Mouse (Mus musculus) thymus, adult 2 months (tissue): ENCODE data around the gene 1700008O03Rik. TPM values are rescaled to one million over a fixed set of nuclear protein-coding genes. Genes with fewer than 3 reads are reported as not detected.

ENCODE experiments used
- DNase-seq: peaks from one replicate; pipeline ENCODE4 v3.0.0; 2021
- H3K27ac ChIP-seq: fragments of 200-500 bp; 2 replicates; pipeline ENCODE4 v1.5.1; 2012; ENCODE audit warnings: low read length, control low read depth; ENCODE audit not compliant: control insufficient read depth, insufficient read depth
- H3K27me3 ChIP-seq: fragments of 200-500 bp; 2 replicates; pipeline ENCODE4 v1.6.1; 2012; ENCODE audit warnings: mild to moderate bottlenecking, low read length, moderate library complexity, mixed read lengths; ENCODE audit not compliant: control insufficient read depth, insufficient read depth
- H3K36me3 ChIP-seq: fragments of 200-500 bp; 2 replicates; pipeline ENCODE4 v1.6.1; 2012; ENCODE audit warnings: mild to moderate bottlenecking, low read length, moderate library complexity; ENCODE audit not compliant: control insufficient read depth, insufficient read depth
- H3K4me1 ChIP-seq: fragments of 200-500 bp; replicated peaks from 2 replicates; pipeline ENCODE4 v1.6.1; 2012; ENCODE audit warnings: low read length; ENCODE audit not compliant: control insufficient read depth, insufficient read depth
- H3K4me3 ChIP-seq: fragments of 200-500 bp; 2 replicates; pipeline ENCODE4 v1.5.1; 2012; ENCODE audit warnings: mild to moderate bottlenecking, low read length, control low read depth, moderate library complexity; ENCODE audit not compliant: control insufficient read depth, insufficient read depth
- CTCF ChIP-seq: fragments of 200-500 bp; IDR thresholded peaks from 2 replicates; pipeline ENCODE4 v1.5.1; 2012; ENCODE audit warnings: mild to moderate bottlenecking, control low read depth, low read length, moderate library complexity, borderline replicate concordance; ENCODE audit not compliant: control insufficient read depth, poor library complexity, insufficient read depth; ENCODE audit errors: extremely low read depth
- POLR2A ChIP-seq: fragments of 200-500 bp; IDR thresholded peaks from 2 replicates; pipeline ENCODE4 v1.6.1; 2012; ENCODE audit warnings: mild to moderate bottlenecking, low read length, control low read depth, moderate library complexity; ENCODE audit not compliant: control insufficient read depth, poor library complexity, insufficient read depth; ENCODE audit errors: extremely low read depth
- WGBS: fragments of 180-500 bp; shearing (Covaris S2); methylation state at CpG from one replicate; pipeline ENCODE4 v1.1.7; 2018; 5-methylcytosine and 5-hydroxymethylcytosine counted together
- polyA plus RNA-seq: library from polyadenylated mRNA; depleted of rRNA; stranded (reverse); fragments of >200 nt; gene quantifications from 2 replicates; pipeline ENCODE4 v1.2.3, GENCODE M21; 2012

Gene 1700008O03Rik
- polyA plus RNA-seq, 1 experiment, result 2.1 TPM

DNA sequence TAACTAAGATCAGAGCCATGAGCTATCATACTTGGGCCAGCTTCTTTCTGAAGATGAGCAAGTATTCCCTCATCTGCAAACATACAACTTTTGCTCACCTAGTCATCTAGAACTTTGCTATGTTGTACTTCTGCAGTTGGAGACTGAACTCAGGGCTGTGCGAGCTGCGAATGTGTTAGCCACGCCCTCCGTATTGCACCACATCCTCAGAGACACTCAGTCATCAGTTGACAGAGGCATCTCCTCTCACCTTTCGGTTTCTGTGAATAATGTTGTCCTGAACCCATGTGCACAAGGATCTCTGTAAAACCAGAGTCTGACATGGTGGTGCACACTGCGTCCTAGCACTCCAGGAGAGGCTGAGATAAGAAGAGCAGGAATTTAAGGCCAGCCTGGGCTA lies 16.1 kb upstream of the 1700008O03Rik start:
- H3K4me3 ChIP-seq, result no peak overlapping the region
- H3K27me3 ChIP-seq, result no peaks in the 10 kb centered on the region
- peaks cover 4% of the 10 kb centered on the region; the same call in 1 of the 2 replicates for H3K4me1 ChIP-seq
- TF ChIP-seq CTCF, result no peak
- no peak for TF ChIP-seq POLR2A
- WGBS, result 25% methylated on average over 6 of the region's 6 CpGs
- no peaks in the 10 kb centered on the region for H3K36me3 ChIP-seq
- no peak overlapping the region for H3K27ac ChIP-seq
- DNase-seq, result no peak

DNA sequence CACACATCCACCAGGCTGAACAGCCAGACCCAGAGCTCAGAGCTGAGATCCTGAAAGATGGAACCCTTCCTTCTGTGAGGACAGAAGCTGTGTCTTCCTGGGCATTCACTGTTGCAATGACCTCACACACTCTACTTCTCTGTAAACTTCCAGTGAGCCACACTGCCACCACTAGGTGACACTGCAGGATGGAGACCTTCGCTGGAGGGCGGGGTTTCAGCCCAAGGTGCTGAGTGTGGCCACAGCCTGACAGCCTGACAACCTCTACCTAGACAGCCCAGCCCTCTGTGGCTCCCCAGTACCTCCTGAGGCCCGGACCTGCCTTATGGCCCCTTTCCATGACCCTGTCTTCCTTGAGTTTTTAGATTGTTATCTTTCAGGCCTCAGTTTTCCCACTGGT lies 12.9 kb upstream of the 1700008O03Rik start:
- 14% methylated on average over 3 of the region's 3 CpGs for WGBS
- Histone ChIP-seq H3K4me3 (no peak overlapping the region), H3K4me1 (no peaks in the 10 kb centered on the region), H3K36me3 (no peaks in the 10 kb centered on the region), H3K27ac (no peak overlapping the region), H3K27me3 (no peaks in the 10 kb centered on the region)
- DNase-seq, result peak; percentile 70
- TF ChIP-seq POLR2A, result no peak
- TF ChIP-seq CTCF, result 0 out of 2 replicates have a peak, but pooled peaks have one; percentile 29

DNA sequence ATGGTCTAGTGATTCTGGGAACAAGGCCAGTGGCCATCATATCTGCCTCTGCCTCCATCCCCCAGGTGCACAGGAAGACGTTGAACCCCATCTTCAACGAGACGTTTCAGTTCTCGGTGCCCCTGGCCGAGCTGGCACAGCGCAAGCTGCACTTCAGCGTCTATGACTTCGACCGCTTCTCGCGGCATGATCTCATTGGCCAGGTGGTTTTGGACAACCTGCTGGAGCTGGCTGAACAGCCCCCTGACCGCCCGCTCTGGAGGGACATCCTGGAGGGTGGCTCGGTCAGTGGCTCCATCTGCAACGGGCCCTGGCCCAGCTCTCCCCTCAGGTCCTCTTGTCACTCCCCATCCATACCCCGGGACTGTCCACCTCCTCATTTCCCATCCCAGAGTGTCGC lies 7.7 kb upstream of the 1700008O03Rik start:
- Histone ChIP-seq H3K36me3 (no peaks in the 10 kb centered on the region), H3K27ac (no peak overlapping the region), H3K4me1 (no peaks in the 10 kb centered on the region), H3K4me3 (no peak overlapping the region), H3K27me3 (no peaks in the 10 kb centered on the region)
- 92% methylated on average over 17 of the region's 17 CpGs for WGBS
- no peak for TF ChIP-seq CTCF
- no peak for TF ChIP-seq POLR2A
- DNase-seq, result no peak

DNA sequence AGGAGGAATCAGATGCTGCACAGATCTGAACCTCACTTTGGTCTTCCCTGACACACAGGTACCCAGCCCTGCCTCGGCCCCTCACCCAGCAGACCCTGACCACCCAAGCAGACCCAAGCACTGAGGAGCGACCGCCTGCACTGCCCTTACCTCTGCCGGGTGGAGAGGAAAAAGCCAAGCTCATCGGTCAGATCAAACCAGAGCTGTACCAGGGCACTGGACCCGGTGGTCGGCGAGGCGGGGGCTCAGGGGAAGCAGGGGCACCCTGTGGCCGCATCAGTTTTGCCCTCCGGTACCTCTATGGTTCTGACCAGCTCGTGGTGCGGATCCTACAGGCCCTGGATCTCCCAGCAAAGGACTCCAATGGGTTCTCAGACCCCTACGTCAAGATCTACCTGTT lies 6.7 kb upstream of the 1700008O03Rik start:
- no peak for DNase-seq
- Histone ChIP-seq H3K4me3 (no peak overlapping the region), H3K4me1 (no peaks in the 10 kb centered on the region), H3K27ac (no peak overlapping the region), H3K36me3 (no peaks in the 10 kb centered on the region), H3K27me3 (no peaks in the 10 kb centered on the region)
- WGBS, result 90% methylated on average over 14 of the region's 14 CpGs
- no peak for TF ChIP-seq POLR2A
- TF ChIP-seq CTCF, result no peak

DNA sequence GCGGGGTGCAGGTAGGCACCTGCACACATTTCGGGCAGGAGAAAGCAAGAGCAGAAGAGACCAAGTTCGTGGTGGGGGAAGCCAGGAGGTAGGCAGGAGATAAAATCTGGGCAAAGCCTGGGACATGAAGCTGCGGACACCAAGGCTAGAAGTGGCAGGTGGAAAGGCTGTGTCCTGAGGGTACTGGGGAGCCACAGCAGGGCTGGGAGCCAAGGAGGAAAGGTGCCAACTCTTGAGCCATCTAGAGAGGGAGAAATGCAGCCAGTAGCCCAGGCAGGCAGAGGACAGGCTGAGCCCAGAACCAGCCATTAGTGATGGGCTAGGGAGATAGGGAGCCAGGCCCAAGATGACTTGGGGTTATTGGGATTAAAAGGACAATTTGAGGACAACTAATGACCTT lies 6.2 kb upstream of the 1700008O03Rik start:
- DNase-seq, result no peak
- Histone ChIP-seq H3K27ac (no peak overlapping the region), H3K36me3 (no peaks in the 10 kb centered on the region), H3K27me3 (no peaks in the 10 kb centered on the region), H3K4me1 (no peaks in the 10 kb centered on the region), H3K4me3 (no peak overlapping the region)
- no peak for TF ChIP-seq POLR2A
- TF ChIP-seq CTCF, result no peak
- WGBS, result 74% methylated on average over 4 of the region's 4 CpGs

DNA sequence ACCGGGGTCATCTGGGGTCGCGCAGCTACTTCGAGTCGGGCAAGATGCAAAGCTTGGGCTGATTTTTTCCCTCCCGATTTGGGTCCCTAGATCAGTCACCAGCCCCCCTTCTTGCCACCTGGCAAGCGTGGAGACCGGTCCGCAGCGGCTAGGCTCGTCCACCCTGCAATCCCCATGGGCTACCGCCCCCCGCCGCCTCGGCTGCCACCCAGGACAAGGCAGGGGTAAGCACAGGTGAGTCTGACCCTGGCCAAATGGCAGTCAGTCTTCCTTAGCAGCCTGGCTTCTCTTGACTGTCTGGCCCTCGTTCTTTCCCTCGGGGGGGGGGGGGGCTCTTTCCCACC lies 932 bp downstream of the 1700008O03Rik start:
- no peak for DNase-seq
- H3K4me1 ChIP-seq, result peaks cover 15% of the 10 kb centered on the region
- TF ChIP-seq POLR2A, result no peak
- TF ChIP-seq CTCF, result no peak
- H3K4me3 ChIP-seq, result 0 out of 2 replicates have a peak overlapping the region, but pooled peaks have one; percentile 6
- WGBS, result 2% methylated on average over 17 of the region's 17 CpGs
- no peak overlapping the region for H3K27ac ChIP-seq
- H3K27me3 ChIP-seq, result no peaks in the 10 kb centered on the region; the same call in 1 of the 2 replicates
- no peaks in the 10 kb centered on the region for H3K36me3 ChIP-seq
